Mouse (Mus musculus): Measurements from ENCODE around the gene Fam19a4. TPM values are rescaled to one million over a fixed set of nuclear protein-coding genes. Genes with fewer than 3 reads are reported as not detected.
A peak's percentile ranks its signal among the peaks of the same experiment; 100 is the strongest.

Fam19a4 gene
- polyA plus RNA-seq, 1 experiment from 2014 or later = 0.08 TPM

GRCm38 (mm10) chr6:97046541-97046940 lies 13.7 kb downstream of the Fam19a4 start:
- H3K9me3 ChIP-seq (replicated peaks; ENCODE audit: low read length) = no peaks in the 10 kb centered on the region
- DNase-seq (ENCODE audit: low spot score) = no peak
- H3K4me2 ChIP-seq (ENCODE audit: low read length) = no peak overlapping the region
- H3K4me1 ChIP-seq (replicated peaks; ENCODE audit: insufficient read depth, low read length) = no peaks in the 10 kb centered on the region
- no peak overlapping the region for H3K27ac ChIP-seq
- no peak for TF ChIP-seq CTCF (IDR thresholded peaks at IDR 0.05; ENCODE audit: low read depth)
- ATAC-seq (replicated peaks; ENCODE audit: low FRiP score, low read depth) = no peak
- H3K9ac ChIP-seq (ENCODE audit: low read depth, low read length) = no peak overlapping the region
- no peaks in the 10 kb centered on the region for H3K27me3 ChIP-seq (ENCODE audit: insufficient read depth, low read length)
- 88% methylated on average over 4 of the region's 4 CpGs for WGBS
- no peak overlapping the region for H3K4me3 ChIP-seq (replicated peaks; ENCODE audit: low read depth, low read length)
- H3K36me3 ChIP-seq (ENCODE audit: insufficient read depth, low read length) = no peaks in the 10 kb centered on the region

DNA sequence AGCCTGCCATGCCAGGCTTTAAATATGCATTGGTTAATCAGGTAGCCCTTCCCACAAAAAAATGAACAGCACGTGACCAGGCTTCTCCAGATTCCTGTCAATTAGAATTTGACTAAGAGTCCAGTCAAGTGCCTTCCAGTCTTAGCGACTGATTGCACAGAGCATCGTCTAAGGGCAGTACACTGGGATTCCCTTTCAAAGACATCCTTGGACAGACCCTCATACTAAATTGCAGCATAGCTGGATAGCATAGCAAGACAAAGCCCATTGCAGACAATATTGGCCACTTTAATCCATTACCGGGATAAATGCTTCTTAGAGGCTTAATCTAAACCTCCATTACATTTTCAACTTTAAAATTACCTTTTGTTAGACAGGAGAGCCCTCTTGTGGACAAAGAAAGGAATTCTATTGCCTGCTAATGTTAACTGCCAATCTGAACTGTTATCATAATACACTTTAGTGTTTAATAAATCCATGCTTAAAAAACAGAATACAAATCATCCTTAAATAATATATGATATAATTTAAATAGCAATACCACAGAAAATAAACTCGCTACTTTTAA lies 33.0 kb downstream of the Fam19a4 start:
- no peak overlapping the region for H3K27ac ChIP-seq
- H3K27me3 ChIP-seq (ENCODE audit: insufficient read depth, low read length) = no peaks in the 10 kb centered on the region
- H3K4me2 ChIP-seq (ENCODE audit: low read length) = no peak overlapping the region
- no peak overlapping the region for H3K4me3 ChIP-seq (replicated peaks; ENCODE audit: low read depth, low read length)
- DNase-seq (ENCODE audit: low spot score) (peak; percentile 82), ATAC-seq (replicated peaks; ENCODE audit: low FRiP score, low read depth) (no peak)
- no peaks in the 10 kb centered on the region for H3K9me3 ChIP-seq (replicated peaks; ENCODE audit: low read length)
- peak; percentile 77 for TF ChIP-seq CTCF (IDR thresholded peaks at IDR 0.05; ENCODE audit: low read depth)
- no peak overlapping the region for H3K9ac ChIP-seq (ENCODE audit: low read depth, low read length)
- 48% methylated on average over 5 of the region's 5 CpGs for WGBS
- H3K4me1 ChIP-seq (replicated peaks; ENCODE audit: insufficient read depth, low read length) = no peaks in the 10 kb centered on the region
- no peaks in the 10 kb centered on the region for H3K36me3 ChIP-seq (ENCODE audit: insufficient read depth, low read length)

DNA sequence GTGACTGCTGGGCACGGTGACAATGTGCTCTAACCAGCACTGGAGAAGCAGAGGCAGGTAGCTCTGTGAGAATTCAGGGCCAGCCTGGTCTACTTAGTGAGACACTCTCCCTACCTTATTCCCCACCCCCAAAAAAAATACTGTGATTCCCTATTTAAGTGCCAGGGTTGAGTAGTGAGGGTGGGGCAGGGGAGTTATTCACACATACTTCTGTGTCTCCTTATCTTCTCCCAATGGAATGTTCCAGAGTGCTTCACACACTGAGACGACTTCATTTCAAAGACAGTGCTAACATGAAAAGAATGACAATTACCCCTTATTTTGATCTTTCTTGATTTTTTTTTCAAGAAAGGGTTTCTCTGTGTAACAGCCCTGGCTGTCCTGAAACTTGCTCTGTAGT lies 40.9 kb downstream of the Fam19a4 start:
- 59% methylated on average over 2 of the region's 2 CpGs for WGBS
- no peak overlapping the region for H3K9ac ChIP-seq (ENCODE audit: low read depth, low read length)
- no peaks in the 10 kb centered on the region for H3K36me3 ChIP-seq (ENCODE audit: insufficient read depth, low read length)
- no peaks in the 10 kb centered on the region for H3K9me3 ChIP-seq (replicated peaks; ENCODE audit: low read length)
- DNase-seq (ENCODE audit: low spot score) (no peak), ATAC-seq (replicated peaks; ENCODE audit: low FRiP score, low read depth) (no peak)
- no peaks in the 10 kb centered on the region for H3K4me1 ChIP-seq (replicated peaks; ENCODE audit: insufficient read depth, low read length)
- H3K27ac ChIP-seq = no peak overlapping the region
- no peak for TF ChIP-seq CTCF (IDR thresholded peaks at IDR 0.05; ENCODE audit: low read depth)
- H3K27me3 ChIP-seq (ENCODE audit: insufficient read depth, low read length) = no peaks in the 10 kb centered on the region
- H3K4me3 ChIP-seq (replicated peaks; ENCODE audit: low read depth, low read length) = no peak overlapping the region
- no peak overlapping the region for H3K4me2 ChIP-seq (ENCODE audit: low read length)

GRCm38 (mm10) chr6:97016711-97017110 lies 43.5 kb downstream of the Fam19a4 start:
- H3K27ac ChIP-seq = no peak overlapping the region
- peak; percentile 57 for DNase-seq (ENCODE audit: low spot score)
- no peak overlapping the region for H3K4me2 ChIP-seq (ENCODE audit: low read length)
- no peak for TF ChIP-seq CTCF (IDR thresholded peaks at IDR 0.05; ENCODE audit: low read depth)
- no peaks in the 10 kb centered on the region for H3K4me1 ChIP-seq (replicated peaks; ENCODE audit: insufficient read depth, low read length)
- WGBS = 21% methylated on average over 1 of the region's 1 CpGs
- H3K9ac ChIP-seq (ENCODE audit: low read depth, low read length) = no peak overlapping the region
- H3K9me3 ChIP-seq (replicated peaks; ENCODE audit: low read length) = no peaks in the 10 kb centered on the region
- no peaks in the 10 kb centered on the region for H3K27me3 ChIP-seq (ENCODE audit: insufficient read depth, low read length)
- no peaks in the 10 kb centered on the region for H3K36me3 ChIP-seq (ENCODE audit: insufficient read depth, low read length)
- no peak for ATAC-seq (replicated peaks; ENCODE audit: low FRiP score, low read depth)
- H3K4me3 ChIP-seq (replicated peaks; ENCODE audit: low read depth, low read length) = no peak overlapping the region

GRCm38 (mm10) chr6:97016018-97016417 lies 44.2 kb downstream of the Fam19a4 start:
- ATAC-seq (replicated peaks; ENCODE audit: low FRiP score, low read depth) = no peak
- Histone ChIP-seq H3K4me1 (replicated peaks; ENCODE audit: insufficient read depth, low read length) (no peaks in the 10 kb centered on the region), H3K9me3 (replicated peaks; ENCODE audit: low read length) (no peaks in the 10 kb centered on the region), H3K4me3 (replicated peaks; ENCODE audit: low read depth, low read length) (no peak overlapping the region), H3K27me3 (ENCODE audit: insufficient read depth, low read length) (no peaks in the 10 kb centered on the region), H3K36me3 (ENCODE audit: insufficient read depth, low read length) (no peaks in the 10 kb centered on the region), H3K27ac (no peak overlapping the region), H3K9ac (ENCODE audit: low read depth, low read length) (no peak overlapping the region), H3K4me2 (ENCODE audit: low read length) (no peak overlapping the region)
- WGBS = 73% methylated on average over 3 of the region's 3 CpGs
- no peak for TF ChIP-seq CTCF (IDR thresholded peaks at IDR 0.05; ENCODE audit: low read depth)
- DNase-seq (ENCODE audit: low spot score) = no peak

- Histone ChIP-seq H3K9me3 (replicated peaks; ENCODE audit: low read length) (no peaks in the 10 kb centered on the region), H3K4me1 (replicated peaks; ENCODE audit: insufficient read depth, low read length) (no peaks in the 10 kb centered on the region), H3K27ac (no peak overlapping the region), H3K4me3 (replicated peaks; ENCODE audit: low read depth, low read length) (no peak overlapping the region), H3K36me3 (ENCODE audit: insufficient read depth, low read length) (no peaks in the 10 kb centered on the region), H3K9ac (ENCODE audit: low read depth, low read length) (no peak overlapping the region), H3K27me3 (ENCODE audit: insufficient read depth, low read length) (no peaks in the 10 kb centered on the region), H3K4me2 (ENCODE audit: low read length) (no peak overlapping the region)
- 43% methylated on average over 8 of the region's 8 CpGs for WGBS
- DNase-seq (ENCODE audit: low spot score) = peak; percentile 92
- ATAC-seq (replicated peaks; ENCODE audit: low FRiP score, low read depth) = no peak
- peak; percentile 99 for TF ChIP-seq CTCF (IDR thresholded peaks at IDR 0.05; ENCODE audit: low read depth)
Observed at GRCm38 (mm10) chr6:97006513-97007094, 53.6 kb downstream of the Fam19a4 start.

- Histone ChIP-seq H3K27ac (no peak overlapping the region), H3K27me3 (ENCODE audit: insufficient read depth, low read length) (no peaks in the 10 kb centered on the region), H3K4me3 (replicated peaks; ENCODE audit: low read depth, low read length) (no peak overlapping the region), H3K4me2 (ENCODE audit: low read length) (no peak overlapping the region), H3K36me3 (ENCODE audit: insufficient read depth, low read length) (no peaks in the 10 kb centered on the region), H3K9ac (ENCODE audit: low read depth, low read length) (no peak overlapping the region), H3K4me1 (replicated peaks; ENCODE audit: insufficient read depth, low read length) (no peaks in the 10 kb centered on the region), H3K9me3 (replicated peaks; ENCODE audit: low read length) (no peaks in the 10 kb centered on the region)
- DNase-seq (ENCODE audit: low spot score) (peak; percentile 77), ATAC-seq (replicated peaks; ENCODE audit: low FRiP score, low read depth) (no peak)
- 14% methylated on average over 11 of the region's 11 CpGs for WGBS
- peak; percentile 89 for TF ChIP-seq CTCF (IDR thresholded peaks at IDR 0.05; ENCODE audit: low read depth)
Observed at GRCm38 (mm10) chr6:97005038-97005437, 55.2 kb downstream of the Fam19a4 start.
